Mouse (Mus musculus) regulatory T cell (primary cell): ENCODE results near the gene Znrf3.
"Not testable (repeated sequence)": the region's sequence is repeated elsewhere in the genome, so short reads cannot be mapped to it uniquely, and the experiment has no call there.

Experiments
- in situ Hi-C: fragments of 300-600 bp; cut with MboI, MseI; formaldehyde crosslinking; loops from one replicate; pipeline ENCODE4 v1.15.1; 2025; ENCODE audit warnings: high pct_unique_total_duplicates

Znrf3 gene

GRCm38 (mm10) chr11:5444599-5445451 is at the start of gene Znrf3:
Gene Znrf3 (minus strand): TSS chr11:5444847.
- in situ Hi-C loops: no loop called here

GRCm38 (mm10) chr11:5493869-5494268 is 49.2 kb upstream of the Znrf3 start:
- in situ Hi-C loops: no loop called here

- in situ Hi-C loops: no loop called here
These were observed 47.3 kb upstream of the Znrf3 start for GRCm38 (mm10) chr11:5491912-5492311.

- in situ Hi-C loops: no loop called here
These were observed 46.5 kb upstream of the Znrf3 start for GRCm38 (mm10) chr11:5490989-5491656.

- in situ Hi-C loops: not testable (repeated sequence)
These were observed 44.8 kb upstream of the Znrf3 start for GRCm38 (mm10) chr11:5489433-5489832.

GRCm38 (mm10) chr11:5485193-5486011 is 40.8 kb upstream of the Znrf3 start:
- in situ Hi-C loops: no loop called here

- in situ Hi-C loops: loop anchor here (5.0 kb wide), 2 partner anchors 35 to 145 kb away; no protein-coding TSS in a partner anchor
These were observed 37.9 kb upstream of the Znrf3 start for GRCm38 (mm10) chr11:5482581-5482980.

- in situ Hi-C loops: loop anchor here (5.0 kb wide), 2 partner anchors 192 to 362 kb away; no protein-coding TSS in a partner anchor
These were observed 34.2 kb upstream of the Znrf3 start for GRCm38 (mm10) chr11:5478831-5479230.

- in situ Hi-C loops: loop anchor here (5.0 kb wide), 2 partner anchors 191 to 361 kb away; no protein-coding TSS in a partner anchor
These were observed 33.5 kb upstream of the Znrf3 start for GRCm38 (mm10) chr11:5478193-5478592.

GRCm38 (mm10) chr11:5476806-5477205 is 32.2 kb upstream of the Znrf3 start:
- in situ Hi-C loops: loop anchor here (5.0 kb wide), 2 partner anchors 190 to 360 kb away; no protein-coding TSS in a partner anchor

- in situ Hi-C loops: loop anchor here (5.0 kb wide), 2 partner anchors 188 to 358 kb away; no protein-coding TSS in a partner anchor
These were observed 31.0 kb upstream of the Znrf3 start for GRCm38 (mm10) chr11:5475556-5476118.

GRCm38 (mm10) chr11:5474130-5474529 is 29.5 kb upstream of the Znrf3 start:
- in situ Hi-C loops: no loop called here

- in situ Hi-C loops: no loop called here
These were observed 25.4 kb upstream of the Znrf3 start for GRCm38 (mm10) chr11:5470055-5470454.

- in situ Hi-C loops: loop anchor here (10.0 kb wide), 1 partner anchor 304 kb away; no protein-coding TSS in a partner anchor
These were observed 24.4 kb upstream of the Znrf3 start for GRCm38 (mm10) chr11:5469084-5469483.

GRCm38 (mm10) chr11:5468471-5468870 is 23.8 kb upstream of the Znrf3 start:
- in situ Hi-C loops: loop anchor here (10.0 kb wide), 1 partner anchor 304 kb away; no protein-coding TSS in a partner anchor

- in situ Hi-C loops: no loop called here
These were observed 7.3 kb upstream of the Znrf3 start for GRCm38 (mm10) chr11:5451923-5452322.

- in situ Hi-C loops: no loop called here
These were observed 6.7 kb upstream of the Znrf3 start for GRCm38 (mm10) chr11:5451341-5451740.

GRCm38 (mm10) chr11:5450701-5451100 is 6.1 kb upstream of the Znrf3 start:
- in situ Hi-C loops: no loop called here

GRCm38 (mm10) chr11:5445452-5445953 is 856 bp upstream of the Znrf3 start:
- in situ Hi-C loops: no loop called here

GRCm38 (mm10) chr11:5444234-5444598 is 431 bp downstream of the Znrf3 start:
- in situ Hi-C loops: no loop called here
